Mouse (Mus musculus): ENCODE measurements around the gene Abca7.

Abca7 gene

GRCm38 (mm10) chr10:79969124-79969568 lies 27.1 kb upstream of the Abca7 start:
- TF ChIP-seq GATA4 (IDR thresholded peaks at IDR 0.05; ENCODE audit: insufficient replicate concordance, low read length) = no peak

DNA sequence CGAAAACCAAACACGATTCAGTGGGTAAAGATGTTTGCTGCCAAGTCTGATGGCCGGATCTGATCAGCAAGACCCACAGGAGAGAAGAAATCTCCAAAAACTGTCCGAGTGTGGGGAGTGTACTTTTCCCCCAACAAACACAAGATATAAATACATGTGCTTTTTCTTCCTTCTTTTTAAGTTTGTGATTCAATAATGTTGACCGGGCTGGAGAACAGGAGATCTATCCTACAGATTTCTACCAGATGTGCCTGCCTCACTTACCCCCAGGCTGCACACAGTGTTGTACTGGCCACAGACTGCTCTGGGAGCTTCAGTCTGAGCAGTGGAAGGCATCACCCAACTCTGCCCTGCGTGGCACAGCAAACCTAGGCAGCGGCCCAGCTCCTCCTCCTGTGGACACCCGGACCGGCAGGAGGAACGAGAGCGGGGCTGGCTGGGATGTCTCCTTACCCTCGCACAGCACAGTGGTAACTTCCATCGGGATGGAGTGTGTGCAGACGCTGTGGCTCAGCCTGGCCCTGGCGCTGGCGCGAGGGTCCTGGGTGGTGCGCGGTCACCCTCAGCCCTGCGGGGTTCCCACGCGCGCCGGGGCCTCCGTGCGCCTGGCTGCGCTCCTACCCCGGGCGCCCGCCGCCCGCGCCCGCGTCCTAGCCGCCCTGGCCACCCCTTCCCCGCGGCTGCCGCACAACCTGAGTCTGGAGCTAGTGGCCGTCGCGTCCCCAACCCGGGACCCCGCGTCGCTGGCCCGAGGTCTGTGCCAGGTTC lies 25.7 kb upstream of the Abca7 start, which contains the start of gene Grin3b:
TSS of gene Grin3b (plus strand) at position 301 of the 768 bp plus-strand sequence.
- no peak for TF ChIP-seq GATA4 (IDR thresholded peaks at IDR 0.05; ENCODE audit: insufficient replicate concordance, low read length)

DNA sequence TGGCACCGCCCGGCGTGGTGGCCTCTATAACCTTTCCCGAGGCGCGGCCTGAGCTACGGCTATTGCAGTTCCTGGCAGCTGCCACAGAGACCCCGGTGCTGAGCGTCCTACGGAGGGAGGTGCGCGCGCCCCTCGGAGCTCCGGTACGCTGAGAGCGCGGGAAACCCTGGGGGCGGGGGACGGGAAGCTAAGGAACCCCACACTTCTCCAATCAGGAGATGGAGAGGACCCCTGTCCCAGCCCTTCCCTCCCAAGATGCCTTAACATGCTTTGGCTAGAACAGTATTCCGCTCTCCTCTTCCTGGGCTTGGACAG lies 25.2 kb upstream of the Abca7 start:
- TF ChIP-seq GATA4 (IDR thresholded peaks at IDR 0.05; ENCODE audit: insufficient replicate concordance, low read length) = no peak

DNA sequence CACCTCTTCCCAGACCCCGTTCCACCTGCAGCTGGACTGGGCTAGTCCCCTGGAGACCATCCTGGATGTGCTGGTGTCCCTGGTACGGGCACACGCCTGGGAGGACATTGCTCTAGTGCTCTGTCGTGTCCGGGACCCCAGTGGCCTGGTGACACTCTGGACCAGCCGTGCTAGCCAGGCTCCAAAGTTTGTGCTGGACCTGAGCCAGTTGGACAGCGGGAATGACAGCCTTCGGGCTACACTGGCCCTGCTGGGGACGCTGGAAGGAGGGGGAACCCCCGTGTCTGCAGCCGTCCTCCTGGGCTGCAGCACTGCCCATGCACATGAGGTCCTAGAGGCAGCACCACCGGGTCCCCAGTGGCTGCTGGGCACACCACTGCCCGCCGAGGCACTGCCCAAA lies 23.5 kb upstream of the Abca7 start:
- TF ChIP-seq GATA4 (IDR thresholded peaks at IDR 0.05; ENCODE audit: insufficient replicate concordance, low read length) = no peak

GRCm38 (mm10) chr10:79974087-79974486 lies 22.2 kb upstream of the Abca7 start:
- no peak for TF ChIP-seq GATA4 (IDR thresholded peaks at IDR 0.05; ENCODE audit: insufficient replicate concordance, low read length)

DNA sequence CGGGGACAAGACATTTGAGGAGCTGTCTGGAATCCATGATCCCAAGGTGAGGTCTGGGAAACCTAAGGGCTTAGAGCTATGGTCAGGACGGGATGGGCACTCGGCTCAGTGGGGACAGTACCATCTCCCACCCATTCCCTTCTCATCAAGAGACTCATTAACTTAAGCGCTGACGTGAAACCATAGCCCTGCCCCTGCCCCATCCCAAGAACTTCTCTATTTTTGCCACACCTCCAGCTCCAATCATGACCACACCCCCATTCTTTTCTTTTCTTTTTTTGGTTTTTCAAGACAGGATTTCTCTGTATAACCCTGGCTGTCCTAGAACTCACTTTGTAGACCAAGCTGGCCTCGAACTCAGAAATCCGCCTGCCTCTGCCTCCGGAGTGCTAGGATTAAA lies 21.6 kb upstream of the Abca7 start:
- no peak for TF ChIP-seq GATA4 (IDR thresholded peaks at IDR 0.05; ENCODE audit: insufficient replicate concordance, low read length)

- no peak for TF ChIP-seq GATA4 (IDR thresholded peaks at IDR 0.05; ENCODE audit: insufficient replicate concordance, low read length)
These were observed 20.1 kb upstream of the Abca7 start for GRCm38 (mm10) chr10:79976071-79976721.

- TF ChIP-seq GATA4 (IDR thresholded peaks at IDR 0.05; ENCODE audit: insufficient replicate concordance, low read length) = no peak
These were observed 19.6 kb upstream of the Abca7 start for GRCm38 (mm10) chr10:79976722-79977107.

DNA sequence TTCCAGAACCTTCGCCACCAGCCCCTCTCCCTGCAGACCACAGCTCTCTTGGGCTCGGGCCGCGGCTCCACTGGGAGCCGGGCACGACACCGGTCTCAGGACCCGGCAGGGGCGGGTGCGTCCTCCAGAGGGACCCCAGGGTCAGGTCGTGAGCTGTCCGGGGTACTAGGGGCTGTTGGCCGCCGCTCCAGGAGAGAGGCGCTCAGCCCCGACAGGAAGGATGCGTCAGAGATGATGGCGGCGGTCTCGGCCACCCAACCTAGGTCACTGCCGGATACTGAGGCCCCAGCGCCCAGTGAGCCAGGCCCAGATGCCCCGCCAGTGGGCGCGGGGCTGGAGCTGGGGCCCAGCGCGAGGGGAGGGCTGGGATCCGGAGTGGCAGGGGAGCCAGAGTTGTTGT lies 19.0 kb upstream of the Abca7 start:
- no peak for TF ChIP-seq GATA4 (IDR thresholded peaks at IDR 0.05; ENCODE audit: insufficient replicate concordance, low read length)

DNA sequence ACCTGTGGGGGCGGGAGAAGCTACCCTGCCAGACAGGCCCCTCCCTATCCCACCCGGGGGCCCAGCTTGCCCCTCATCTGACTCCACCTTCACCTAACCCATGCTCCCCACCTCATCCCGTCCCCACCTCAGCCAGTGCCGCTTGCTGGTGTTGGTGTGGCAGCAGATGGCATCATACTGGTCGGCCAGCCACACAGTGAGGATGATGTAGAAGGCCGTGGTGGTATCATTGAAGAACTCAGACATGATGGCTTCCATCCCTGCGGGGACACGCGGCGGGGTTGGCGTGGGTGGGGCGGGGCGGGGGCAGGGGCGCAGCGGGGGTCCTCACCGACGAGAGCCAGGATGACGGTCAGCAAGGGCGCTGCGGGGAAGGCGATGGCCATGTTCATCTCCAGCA lies 18.2 kb upstream of the Abca7 start:
- TF ChIP-seq GATA4 (IDR thresholded peaks at IDR 0.05; ENCODE audit: insufficient replicate concordance, low read length) = no peak

- TF ChIP-seq GATA4 (IDR thresholded peaks at IDR 0.05; ENCODE audit: insufficient replicate concordance, low read length) = no peak
These were observed 16.7 kb upstream of the Abca7 start for GRCm38 (mm10) chr10:79979401-79980155.

GRCm38 (mm10) chr10:79983205-79983604 lies 13.1 kb upstream of the Abca7 start:
- TF ChIP-seq GATA4 (IDR thresholded peaks at IDR 0.05; ENCODE audit: insufficient replicate concordance, low read length) = no peak

DNA sequence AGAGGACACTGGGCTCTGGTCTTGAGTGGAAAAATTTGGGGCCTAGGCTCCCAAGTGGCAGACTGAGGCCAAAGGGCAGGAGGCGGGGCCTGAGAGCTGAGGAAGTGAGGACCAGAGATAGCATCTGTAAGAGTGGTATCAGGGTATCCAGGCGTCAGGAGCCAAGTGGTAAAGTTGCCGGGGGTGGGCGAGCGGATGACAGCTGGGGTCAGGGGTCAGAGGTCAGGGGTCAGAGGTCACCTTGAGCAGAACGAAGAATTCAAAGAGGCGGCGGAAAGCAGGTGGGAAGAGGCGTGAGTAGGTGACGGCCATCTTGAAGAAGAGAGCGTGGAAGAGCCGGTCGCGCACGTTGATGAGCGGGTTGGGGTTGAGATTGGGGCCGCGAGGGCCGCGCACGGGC lies 12.6 kb upstream of the Abca7 start:
- no peak; the same call in 1 of the 2 replicates for TF ChIP-seq GATA4 (IDR thresholded peaks at IDR 0.05; ENCODE audit: insufficient replicate concordance, low read length)

DNA sequence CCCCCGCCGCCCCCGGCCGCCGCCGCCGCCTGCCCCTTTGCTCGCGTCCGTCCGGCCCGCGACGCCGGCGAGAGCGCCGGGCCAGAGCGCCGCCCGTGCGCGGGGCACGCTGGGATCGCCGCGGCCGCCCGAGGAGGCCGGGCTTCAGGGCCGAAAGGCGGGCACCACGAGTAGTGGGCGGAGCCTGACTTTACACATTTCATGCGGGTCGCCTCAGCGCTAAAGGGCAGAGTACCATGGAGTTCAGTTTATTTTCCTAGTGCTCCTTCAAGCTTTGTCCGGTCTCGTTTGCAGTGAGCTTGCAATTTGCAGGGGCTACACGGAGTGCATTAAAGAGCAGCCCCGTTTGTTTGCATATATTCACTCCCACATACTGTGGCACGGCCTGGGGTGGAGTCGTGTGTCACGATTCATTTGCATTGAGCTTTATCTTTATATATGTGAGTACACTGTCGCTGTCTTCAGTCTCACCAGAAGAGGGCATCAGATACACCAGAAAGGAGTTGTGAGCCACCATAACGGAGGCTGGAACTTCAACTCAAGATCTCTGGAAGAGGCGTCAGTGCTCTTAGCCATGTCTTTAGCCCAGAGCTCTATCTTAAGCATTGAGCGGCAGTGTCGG lies 12.0 kb upstream of the Abca7 start, which contains the start of gene Tmem259:
TSS of gene Tmem259 (minus strand) at position 136 of the 622 bp plus-strand sequence.
- TF ChIP-seq GATA4 (IDR thresholded peaks at IDR 0.05; ENCODE audit: insufficient replicate concordance, low read length) = no peak

GRCm38 (mm10) chr10:79984871-79985270 lies 11.4 kb upstream of the Abca7 start:
- no peak for TF ChIP-seq GATA4 (IDR thresholded peaks at IDR 0.05; ENCODE audit: insufficient replicate concordance, low read length)
